Mouse (Mus musculus) cerebellum, adult 8-10 months (tissue): ENCODE measurements at regions not wholly inside any gene's neighbourhood (a gene's known extent, or its start where the extent isn't known, plus 50 kb on each side); places are given as distances from the start of the nearest gene placed in this dataset.
"Not testable (repeated sequence)": the region's sequence is repeated elsewhere in the genome, so short reads cannot be mapped to it uniquely, and the experiment has no call there.

ENCODE experiments used
- DNase-seq: peaks from one replicate; pipeline ENCODE4 v3.0.0; 2022

- not testable (repeated sequence) for DNase-seq
These were observed 171.0 kb upstream of the Cdh7 start for GRCm38 (mm10) chr1:109811191-109811590.

- no peak for DNase-seq
These were observed 131.6 kb upstream of the Cdh7 start for GRCm38 (mm10) chr1:109850591-109850990.

- no peak for DNase-seq
These were observed 83.6 kb upstream of the Cdh7 start for GRCm38 (mm10) chr1:109898652-109899051.

- peak; percentile 52 for DNase-seq
These were observed 52.6 kb upstream of the Cdh7 start for GRCm38 (mm10) chr1:109929483-109930255.
